Mouse (Mus musculus): ENCODE measurements around the gene Upk3bl. TPM values are rescaled to one million over a fixed set of nuclear protein-coding genes. Genes with fewer than 3 reads are reported as not detected.
"Not testable (repeated sequence)": the region's sequence is repeated elsewhere in the genome, so short reads cannot be mapped to it uniquely, and the experiment has no call there.

The Upk3bl gene
- polyA plus RNA-seq, 1 experiment from 2014 or later: 3.5 TPM

DNA sequence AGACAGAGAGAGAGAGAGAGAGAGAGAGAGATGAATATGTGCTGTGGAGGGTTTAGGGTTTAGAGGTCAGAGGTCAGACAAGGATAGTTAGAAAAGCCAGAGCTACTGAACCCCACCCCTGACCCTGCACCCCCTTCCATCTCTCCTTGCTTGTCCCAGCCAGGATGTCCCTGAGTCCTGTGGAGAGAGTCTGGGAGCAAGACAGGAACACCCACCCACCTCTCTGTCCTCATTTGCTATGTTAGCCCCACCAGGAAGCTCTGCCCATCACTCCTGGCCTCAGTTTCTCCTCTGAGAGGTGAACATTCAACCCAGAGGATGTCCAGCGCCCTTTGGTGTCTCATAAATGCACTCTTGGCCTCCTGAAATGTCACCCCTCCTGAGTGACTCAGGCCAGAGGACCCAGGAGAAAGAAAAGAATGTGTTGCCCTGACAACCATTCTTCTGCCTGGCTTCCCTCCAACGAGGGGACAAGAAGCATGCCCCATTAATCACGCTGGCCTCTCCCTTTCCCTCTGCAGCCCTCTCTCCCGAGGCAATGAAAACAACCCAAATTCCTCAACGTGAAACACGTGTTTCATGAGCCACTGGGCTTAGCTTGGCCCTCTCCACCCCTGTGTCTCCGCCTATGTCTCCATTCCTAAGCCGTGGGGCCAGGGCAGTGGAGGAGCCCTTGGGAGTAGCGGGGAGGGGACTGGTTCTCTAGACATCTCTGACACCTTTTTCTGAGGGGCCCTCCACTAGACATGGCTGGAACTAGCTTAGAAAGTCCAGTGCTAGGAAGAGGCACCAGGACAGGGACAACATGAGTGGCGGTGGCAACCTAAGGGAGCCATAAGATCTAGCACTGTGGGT, 2.8 kb upstream of the Upk3bl start:
- no peak overlapping the region for H3K4me2 ChIP-seq (replicated peaks)
- H3K4me1 ChIP-seq: peaks cover 11% of the 10 kb centered on the region
- no peaks in the 10 kb centered on the region for H3K27me3 ChIP-seq
- peak; percentile 81 for ATAC-seq (ENCODE audit: low FRiP score, low read depth)
- no peak overlapping the region for H3K9ac ChIP-seq
- peak overlapping the region; percentile 65; the same call in 1 of the 2 replicates for H3K27ac ChIP-seq
- 17% methylated on average over 10 of the region's 10 CpGs for WGBS
- no peak overlapping the region for H3K4me3 ChIP-seq
- no peaks in the 10 kb centered on the region for H3K36me3 ChIP-seq
- H3K9me3 ChIP-seq: no peaks in the 10 kb centered on the region

DNA sequence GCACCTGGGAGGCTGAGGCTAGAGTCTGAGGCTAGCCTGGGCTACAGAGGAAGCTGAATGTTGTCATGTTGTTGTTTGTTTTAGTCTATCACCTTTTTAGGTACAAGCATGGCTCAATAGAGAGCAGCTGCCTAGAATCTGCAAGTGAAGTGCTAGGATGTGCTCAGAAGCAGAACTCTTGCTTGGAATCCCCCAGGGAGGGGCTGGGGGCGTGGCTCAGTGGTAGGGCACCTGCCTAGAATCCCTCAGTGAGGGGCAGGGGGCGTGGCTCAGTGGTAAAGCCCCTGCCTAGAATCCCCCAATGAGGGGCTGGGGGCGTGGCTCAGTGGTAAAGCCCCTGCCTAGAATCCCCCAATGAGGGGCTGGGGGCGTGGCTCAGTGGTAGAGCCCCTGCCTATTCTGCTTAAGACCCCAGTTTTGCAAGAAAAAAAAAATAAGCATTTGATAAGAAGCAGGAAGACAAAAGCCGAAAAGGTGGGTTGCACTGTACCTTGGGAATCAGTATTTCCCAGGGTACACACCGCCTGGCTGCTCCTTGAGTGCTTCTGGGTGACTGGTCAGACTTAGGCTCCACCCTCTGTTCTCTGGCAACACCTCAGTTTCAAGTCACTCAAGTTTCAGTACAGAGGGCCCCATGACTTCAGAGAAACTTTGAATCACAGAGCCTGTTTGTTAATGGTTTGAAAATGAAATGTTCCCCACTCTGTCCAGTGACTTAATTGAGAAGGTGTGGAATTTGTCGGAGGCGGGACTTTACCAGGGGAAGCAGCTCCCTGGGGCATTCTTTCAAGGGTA, 1.2 kb upstream of the Upk3bl start:
- no peak overlapping the region for H3K9ac ChIP-seq
- H3K36me3 ChIP-seq: no peaks in the 10 kb centered on the region
- peaks cover 8% of the 10 kb centered on the region; the same call in 1 of the 2 replicates for H3K27me3 ChIP-seq
- no peak overlapping the region for H3K4me2 ChIP-seq (replicated peaks)
- H3K4me3 ChIP-seq: no peak overlapping the region
- 79% methylated on average over 8 of the region's 8 CpGs for WGBS
- no peak overlapping the region for H3K27ac ChIP-seq
- ATAC-seq (ENCODE audit: low FRiP score, low read depth): no peak
- peaks cover 16% of the 10 kb centered on the region for H3K4me1 ChIP-seq
- H3K9me3 ChIP-seq: no peaks in the 10 kb centered on the region

DNA sequence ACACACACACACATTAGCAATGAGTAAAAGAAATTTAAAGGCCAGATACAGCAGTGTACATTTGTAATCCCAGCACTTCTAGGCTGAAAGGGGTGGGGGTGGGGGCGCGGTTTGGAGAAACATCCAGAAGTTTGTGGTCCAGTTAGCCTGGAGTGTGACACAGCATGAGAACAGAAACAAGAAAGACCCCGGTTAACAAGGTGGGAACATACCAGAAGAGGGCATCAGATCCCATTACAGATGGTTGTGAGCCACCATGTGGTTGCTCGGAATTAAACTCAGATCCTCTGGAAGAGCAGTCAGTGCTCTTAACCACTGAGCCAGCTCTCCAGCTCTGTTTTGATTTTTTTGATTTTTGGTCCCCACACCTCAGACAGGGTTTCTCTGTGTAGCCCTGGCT, 1.8 kb downstream of the Upk3bl start:
- no peak for ATAC-seq (ENCODE audit: low FRiP score, low read depth)
- Histone ChIP-seq H3K27me3 (peaks cover 22% of the 10 kb centered on the region), H3K9me3 (no peaks in the 10 kb centered on the region), H3K36me3 (no peaks in the 10 kb centered on the region), H3K4me3 (no peak overlapping the region), H3K27ac (no peak overlapping the region), H3K4me2 (replicated peaks) (no peak overlapping the region), H3K4me1 (peaks cover 16% of the 10 kb centered on the region), H3K9ac (no peak overlapping the region)
- 42% methylated on average over 4 of the region's 4 CpGs for WGBS

DNA sequence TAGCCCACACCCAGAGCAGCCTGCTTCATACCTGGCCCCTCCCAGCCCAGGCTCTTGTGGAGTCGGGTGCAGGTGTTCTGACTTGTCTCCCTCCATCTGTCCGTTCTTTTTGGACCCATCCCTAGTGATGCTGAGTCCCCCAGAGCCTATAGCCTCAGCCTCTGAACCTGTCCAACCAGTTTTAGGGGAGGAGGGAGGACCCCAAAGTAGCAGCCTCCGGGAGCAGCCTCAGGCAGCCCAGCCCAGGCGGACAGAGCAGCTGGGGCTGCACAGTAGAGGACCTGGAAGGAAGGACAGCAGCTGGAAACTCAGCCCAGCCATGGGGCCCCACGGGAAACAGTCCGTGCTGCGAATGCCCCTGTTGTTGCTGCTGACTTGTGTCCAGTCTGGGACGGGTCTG, 2.8 kb downstream of the Upk3bl start:
- no peaks in the 10 kb centered on the region for H3K36me3 ChIP-seq
- ATAC-seq (ENCODE audit: low FRiP score, low read depth): peak; percentile 45; the same call in 1 of the 2 replicates
- no peak overlapping the region for H3K4me3 ChIP-seq
- H3K4me2 ChIP-seq (replicated peaks): no peak overlapping the region
- H3K9ac ChIP-seq: 0 out of 2 replicates have a peak overlapping the region, but pooled peaks have one; percentile 39
- no peak overlapping the region for H3K27ac ChIP-seq
- peaks cover 27% of the 10 kb centered on the region for H3K27me3 ChIP-seq
- WGBS: 21% methylated on average over 8 of the region's 8 CpGs
- H3K9me3 ChIP-seq: no peaks in the 10 kb centered on the region
- H3K4me1 ChIP-seq: peaks cover 6% of the 10 kb centered on the region

DNA sequence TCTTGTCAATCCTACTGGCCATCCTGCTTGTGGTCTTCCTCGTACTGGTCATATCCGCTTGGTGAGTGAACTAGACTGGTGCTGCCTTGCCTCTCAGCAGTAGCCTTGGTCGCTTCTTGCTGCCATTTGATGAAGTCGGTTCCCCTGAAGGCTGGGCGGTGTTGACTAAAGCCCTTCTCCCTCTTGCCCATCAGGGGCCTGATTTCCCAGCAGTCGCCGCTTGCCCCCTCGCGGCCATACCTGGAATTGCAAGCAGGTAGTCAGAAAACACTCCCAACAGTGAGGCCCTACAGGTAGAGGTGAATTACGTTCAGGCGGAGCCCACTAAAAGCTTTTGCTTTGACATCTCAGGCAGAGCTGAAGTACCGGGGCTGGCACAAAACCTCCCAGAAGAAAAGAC, 7.3 kb downstream of the Upk3bl start:
- Histone ChIP-seq H3K4me3 (no peak overlapping the region), H3K27me3 (peaks cover 27% of the 10 kb centered on the region), H3K4me1 (peaks cover 5% of the 10 kb centered on the region), H3K27ac (no peak overlapping the region), H3K4me2 (replicated peaks) (no peak overlapping the region), H3K9ac (no peak overlapping the region), H3K36me3 (no peaks in the 10 kb centered on the region), H3K9me3 (no peaks in the 10 kb centered on the region)
- WGBS: 14% methylated on average over 12 of the region's 12 CpGs
- ATAC-seq (ENCODE audit: low FRiP score, low read depth): no peak

DNA sequence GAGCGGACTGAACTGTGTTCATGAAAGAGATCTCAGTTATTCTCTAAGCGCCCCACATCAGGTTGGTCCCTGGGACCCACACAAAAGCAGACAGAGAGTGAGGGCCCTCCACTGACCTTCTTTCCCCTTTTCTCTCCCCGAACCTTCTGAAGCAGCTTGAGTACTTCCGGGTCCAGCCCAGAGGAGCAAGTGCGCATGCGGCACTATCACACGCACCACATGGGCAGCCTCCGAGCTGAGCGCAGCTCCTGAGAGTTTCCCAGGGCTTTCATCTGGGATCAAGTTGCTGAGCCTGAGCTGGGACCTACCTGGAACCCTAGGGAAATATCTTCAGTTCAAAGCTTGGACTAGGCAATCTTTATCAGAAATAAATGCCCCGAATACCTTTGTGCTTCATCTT, 9.6 kb downstream of the Upk3bl start:
- WGBS: 88% methylated on average over 10 of the region's 10 CpGs
- H3K4me3 ChIP-seq: no peak overlapping the region
- no peak overlapping the region for H3K4me2 ChIP-seq (replicated peaks)
- H3K27ac ChIP-seq: no peak overlapping the region
- H3K36me3 ChIP-seq: no peaks in the 10 kb centered on the region
- H3K4me1 ChIP-seq: no peaks in the 10 kb centered on the region
- no peaks in the 10 kb centered on the region for H3K9me3 ChIP-seq
- peaks cover 17% of the 10 kb centered on the region; the same call in 1 of the 2 replicates for H3K27me3 ChIP-seq
- ATAC-seq (ENCODE audit: low FRiP score, low read depth): no peak
- no peak overlapping the region for H3K9ac ChIP-seq

DNA sequence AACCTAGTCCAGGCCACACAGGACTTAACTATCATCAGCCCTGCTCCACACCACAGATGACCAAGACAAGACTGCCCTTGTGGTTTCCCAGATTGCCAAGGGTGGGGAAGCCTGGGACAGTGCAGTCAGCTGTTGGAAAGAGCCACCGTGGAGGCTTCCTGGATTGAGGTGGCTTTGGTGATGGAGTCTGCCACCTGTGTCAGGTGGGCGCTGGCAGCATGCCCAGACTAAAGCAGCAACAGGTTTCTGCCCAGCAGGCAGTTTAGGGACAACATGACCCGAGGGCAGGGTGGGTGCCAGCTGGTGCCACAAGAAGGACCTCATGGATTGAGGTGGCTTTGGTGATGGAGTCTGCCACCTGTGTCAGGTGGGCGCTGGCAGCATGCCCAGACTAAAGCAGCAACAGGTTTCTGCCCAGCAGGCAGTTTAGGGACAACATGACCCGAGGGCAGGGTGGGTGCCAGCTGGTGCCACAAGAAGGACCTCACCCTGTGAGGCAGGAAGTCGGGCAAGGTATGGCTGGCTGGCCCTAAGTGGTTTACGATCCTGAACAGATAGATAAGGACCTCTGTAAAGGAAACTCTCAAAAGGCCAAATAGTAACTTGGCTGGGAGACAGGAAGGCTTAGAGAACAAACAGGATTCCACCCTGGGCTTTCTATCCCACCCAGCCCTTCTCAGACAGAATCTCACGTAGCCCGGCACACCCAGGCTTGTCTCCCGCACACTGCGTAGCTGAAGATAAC, 12.3 kb downstream of the Upk3bl start:
- H3K4me1 ChIP-seq; H3K36me3 ChIP-seq; ATAC-seq (ENCODE audit: low FRiP score, low read depth); H3K27ac ChIP-seq; H3K9me3 ChIP-seq; H3K4me3 ChIP-seq; H3K4me2 ChIP-seq (replicated peaks); H3K27me3 ChIP-seq; H3K9ac ChIP-seq: not testable (repeated sequence)
- 71% methylated on average over 11 of the region's 11 CpGs for WGBS

DNA sequence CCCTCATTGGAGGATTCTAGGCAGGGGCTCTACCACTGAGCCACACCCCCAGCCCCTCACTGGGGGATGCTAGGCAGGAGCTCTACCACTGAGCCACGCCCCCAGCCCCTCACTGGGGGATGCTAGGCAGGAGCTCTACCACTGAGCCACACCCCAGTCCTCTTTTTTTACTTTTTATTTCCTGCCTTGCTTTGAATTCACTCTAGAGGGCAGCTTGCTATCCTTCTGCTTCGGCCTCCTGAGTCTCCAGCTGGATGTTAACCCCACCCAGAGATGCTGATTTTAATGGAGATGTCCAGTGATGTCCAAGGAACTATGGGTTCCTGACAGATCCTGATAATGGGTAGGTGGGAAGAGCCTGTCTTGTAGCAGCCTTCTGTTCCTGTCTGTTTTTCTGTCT, 15.1 kb downstream of the Upk3bl start:
- H3K36me3 ChIP-seq: no peaks in the 10 kb centered on the region
- 0 out of 2 replicates have a peak, but pooled peaks cover 6% of the 10 kb centered on the region for H3K27me3 ChIP-seq
- H3K4me3 ChIP-seq: no peak overlapping the region
- no peak for ATAC-seq (ENCODE audit: low FRiP score, low read depth)
- H3K9ac ChIP-seq: no peak overlapping the region
- WGBS: 71% methylated on average over 2 of the region's 2 CpGs
- H3K9me3 ChIP-seq: no peaks in the 10 kb centered on the region
- H3K27ac ChIP-seq: no peak overlapping the region
- H3K4me2 ChIP-seq (replicated peaks): no peak overlapping the region
- 0 out of 2 replicates have a peak, but pooled peaks cover 4% of the 10 kb centered on the region for H3K4me1 ChIP-seq

DNA sequence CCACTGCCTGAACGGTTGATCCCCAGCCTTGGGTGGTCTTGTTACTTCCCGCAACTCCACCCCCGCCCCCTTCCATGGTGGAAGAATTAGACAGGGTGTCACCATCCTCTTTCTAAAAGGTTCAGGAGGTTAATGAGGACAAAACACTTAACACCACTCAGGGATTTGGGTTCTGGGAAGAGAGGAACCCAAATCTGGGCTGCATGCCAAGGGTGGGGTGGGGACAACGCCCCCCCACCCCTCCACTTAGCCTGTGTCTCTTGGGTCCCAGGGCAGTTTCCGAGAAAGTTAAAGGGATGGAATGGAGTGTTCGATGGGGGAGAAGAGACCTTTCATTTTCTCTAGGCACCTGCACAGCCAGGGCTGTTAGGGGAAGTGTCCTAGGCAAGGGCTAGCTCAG, 18.8 kb downstream of the Upk3bl start:
- H3K9ac ChIP-seq: no peak overlapping the region
- 0 out of 2 replicates have a peak, but pooled peaks cover 2% of the 10 kb centered on the region for H3K27me3 ChIP-seq
- no peak overlapping the region for H3K4me3 ChIP-seq
- H3K27ac ChIP-seq: no peak overlapping the region
- 50% methylated on average over 6 of the region's 6 CpGs for WGBS
- no peaks in the 10 kb centered on the region for H3K9me3 ChIP-seq
- ATAC-seq (ENCODE audit: low FRiP score, low read depth): no peak
- H3K4me2 ChIP-seq (replicated peaks): no peak overlapping the region
- no peaks in the 10 kb centered on the region for H3K36me3 ChIP-seq
- H3K4me1 ChIP-seq: peaks cover 12% of the 10 kb centered on the region

DNA sequence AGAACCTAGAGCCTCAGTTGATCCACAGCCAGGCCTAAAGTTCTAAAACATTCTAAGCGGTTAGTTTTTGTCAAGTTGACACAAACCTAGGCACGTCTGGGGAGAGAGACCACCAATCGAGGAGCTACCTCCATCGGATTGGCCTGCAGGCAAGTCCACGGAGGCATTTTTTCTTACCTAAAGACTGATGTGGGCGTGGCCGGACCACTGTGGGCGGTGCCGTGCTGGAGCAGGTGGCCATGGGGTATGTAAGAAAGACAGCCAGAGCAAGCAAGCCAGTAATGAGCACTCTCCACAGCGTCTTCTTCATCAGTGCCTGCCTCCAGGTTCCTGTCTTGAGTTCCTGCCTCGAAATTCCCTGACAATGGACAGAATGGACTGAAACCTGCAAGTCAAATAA, 19.2 kb downstream of the Upk3bl start:
- Histone ChIP-seq H3K9ac (no peak overlapping the region), H3K4me3 (no peak overlapping the region), H3K9me3 (no peaks in the 10 kb centered on the region), H3K4me2 (replicated peaks) (no peak overlapping the region), H3K36me3 (no peaks in the 10 kb centered on the region), H3K27ac (no peak overlapping the region), H3K4me1 (peaks cover 12% of the 10 kb centered on the region), H3K27me3 (no peaks in the 10 kb centered on the region)
- 59% methylated on average over 11 of the region's 11 CpGs for WGBS
- ATAC-seq (ENCODE audit: low FRiP score, low read depth): no peak

DNA sequence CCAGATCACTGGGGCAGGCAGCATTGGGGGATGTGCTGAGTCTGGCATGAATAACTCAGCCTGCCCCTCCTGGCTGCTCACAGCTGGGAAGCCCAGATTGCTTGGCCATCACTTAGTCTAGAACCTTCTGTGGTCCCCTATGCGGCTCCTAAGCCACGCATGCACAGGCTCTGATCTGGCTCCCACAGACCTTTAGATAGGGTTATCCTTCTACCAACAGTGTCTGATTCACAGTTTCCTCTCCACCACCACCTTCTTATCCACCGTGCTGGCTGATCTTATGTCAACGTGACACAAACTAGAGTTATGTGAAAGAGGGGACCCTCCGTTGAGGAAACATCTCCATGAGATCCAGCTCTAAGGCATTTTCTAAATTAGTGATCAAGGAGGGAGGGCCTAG, 20.8 kb downstream of the Upk3bl start:
- ATAC-seq (ENCODE audit: low FRiP score, low read depth): no peak
- no peak overlapping the region for H3K27ac ChIP-seq
- peaks cover 12% of the 10 kb centered on the region for H3K4me1 ChIP-seq
- H3K9ac ChIP-seq: no peak overlapping the region
- no peak overlapping the region for H3K4me2 ChIP-seq (replicated peaks)
- no peaks in the 10 kb centered on the region for H3K36me3 ChIP-seq
- 87% methylated on average over 5 of the region's 5 CpGs for WGBS
- H3K4me3 ChIP-seq: no peak overlapping the region
- H3K27me3 ChIP-seq: no peaks in the 10 kb centered on the region
- no peaks in the 10 kb centered on the region for H3K9me3 ChIP-seq

DNA sequence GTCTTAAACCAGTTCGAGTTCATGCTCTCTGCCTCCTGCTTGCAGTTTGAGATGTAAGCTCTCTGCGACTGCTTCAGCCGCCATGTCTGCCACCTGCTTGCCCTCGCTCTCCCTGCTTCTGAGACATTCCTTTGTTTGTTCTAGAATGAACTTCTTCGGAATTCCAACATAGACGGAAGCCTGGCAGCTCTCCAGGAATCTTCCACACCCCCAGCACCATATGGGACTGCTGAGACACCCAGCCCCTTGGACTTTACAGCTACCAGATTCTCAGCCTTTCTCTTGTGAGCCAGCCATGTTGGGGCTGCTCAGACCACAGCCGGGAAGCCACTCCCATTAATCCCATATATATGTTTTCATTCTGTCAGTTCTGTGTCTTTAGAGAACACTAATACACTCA, 22.0 kb downstream of the Upk3bl start:
- Histone ChIP-seq H3K9me3 (no peaks in the 10 kb centered on the region), H3K4me2 (replicated peaks) (no peak overlapping the region), H3K9ac (no peak overlapping the region), H3K27me3 (no peaks in the 10 kb centered on the region), H3K4me1 (peaks cover 12% of the 10 kb centered on the region), H3K36me3 (no peaks in the 10 kb centered on the region), H3K4me3 (no peak overlapping the region), H3K27ac (no peak overlapping the region)
- 40% methylated on average over 7 of the region's 7 CpGs for WGBS
- no peak for ATAC-seq (ENCODE audit: low FRiP score, low read depth)
